Mouse (Mus musculus) erythroblast, embryonic 14.5 days (primary cell): Measurements from ENCODE around the gene 1700016K19Rik. TPM values are rescaled to one million over a fixed set of nuclear protein-coding genes. Genes with fewer than 3 reads are reported as not detected.

ENCODE experiments used
- H3K27me3 ChIP-seq: 2 replicates; pipeline ENCODE4 v1.6.1; 2012; ENCODE audit warnings: inconsistent platforms; ENCODE audit not compliant: control insufficient read depth
- H3K36me3 ChIP-seq: 2 replicates; pipeline ENCODE4 v1.6.1; 2012; ENCODE audit warnings: mild to moderate bottlenecking, inconsistent platforms; ENCODE audit not compliant: control insufficient read depth
- H3K4me1 ChIP-seq: 2 replicates; pipeline ENCODE4 v1.6.1; 2012; ENCODE audit warnings: inconsistent platforms; ENCODE audit not compliant: control insufficient read depth
- H3K4me3 ChIP-seq: replicated peaks from 2 replicates; pipeline ENCODE3; 2012; ENCODE audit warnings: moderate library complexity, mild to moderate bottlenecking, inconsistent platforms
- H3K9me3 ChIP-seq: 2 replicates; pipeline ENCODE4 v1.6.1; 2012; ENCODE audit warnings: low read length, inconsistent platforms, mixed read lengths; ENCODE audit not compliant: control insufficient read depth
- GATA1 ChIP-seq: IDR thresholded peaks from 2 replicates; pipeline ENCODE4 v1.6.1; 2012; ENCODE audit warnings: low read length, inconsistent platforms, mixed read lengths
- TAL1 ChIP-seq: IDR thresholded peaks from 3 replicates; pipeline ENCODE4 v1.6.1; 2012; ENCODE audit warnings: low read length, inconsistent platforms, mixed read lengths
- polyA plus RNA-seq: library from polyadenylated mRNA; stranded (reverse); fragments of >175 nt; gene quantifications from 2 replicates; pipeline ENCODE4 v1.2.3, GENCODE M21; 2012

1700016K19Rik gene
- polyA plus RNA-seq, 1 experiment, result not detected

DNA sequence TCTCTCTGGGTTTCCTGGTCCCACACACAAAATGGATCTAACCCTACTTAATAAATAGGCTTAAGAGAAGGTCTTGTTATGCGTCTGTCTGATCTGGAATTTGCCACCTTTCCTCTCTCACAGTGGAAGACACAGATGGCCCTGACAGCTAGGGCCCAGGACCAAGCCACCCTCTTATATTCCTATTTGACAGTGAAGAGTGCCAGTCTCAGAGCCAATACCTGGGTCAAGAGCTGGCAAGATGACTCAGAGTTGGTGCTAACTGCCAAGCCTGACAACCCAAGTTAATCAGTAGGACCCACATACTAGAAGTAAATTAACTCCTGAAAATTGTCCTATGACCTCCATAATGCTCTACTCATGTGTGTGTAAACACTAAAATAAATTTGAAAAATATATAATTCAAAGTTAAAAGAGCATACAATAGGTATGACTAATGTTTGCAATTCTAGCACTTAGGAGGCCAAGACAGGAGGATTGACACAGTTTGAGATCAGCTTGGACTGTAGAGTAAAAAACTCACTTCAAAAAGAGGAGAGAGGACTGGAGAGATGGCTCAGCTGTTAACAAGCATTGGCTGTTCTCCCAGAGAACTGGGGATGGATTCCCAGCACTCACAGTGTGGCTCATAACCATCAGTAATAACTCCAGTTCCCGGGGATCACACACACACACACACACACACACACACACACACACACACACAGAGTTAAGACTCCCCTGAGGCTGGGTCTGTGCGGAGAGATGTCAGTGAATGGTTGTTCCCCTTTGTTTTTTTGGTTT, 39.8 kb downstream of the 1700016K19Rik start:
- no peaks in the 10 kb centered on the region for H3K9me3 ChIP-seq
- no peak overlapping the region for H3K4me3 ChIP-seq
- H3K27me3 ChIP-seq, result no peaks in the 10 kb centered on the region
- H3K36me3 ChIP-seq, result no peaks in the 10 kb centered on the region
- no peaks in the 10 kb centered on the region for H3K4me1 ChIP-seq
- TF ChIP-seq TAL1 (no peak), GATA1 (no peak)

GRCm38 (mm10) chr11:76040106-76040505, 40.4 kb downstream of the 1700016K19Rik start:
- H3K27me3 ChIP-seq, result no peaks in the 10 kb centered on the region
- no peaks in the 10 kb centered on the region for H3K9me3 ChIP-seq
- TF ChIP-seq GATA1 (no peak), TAL1 (no peak)
- H3K4me3 ChIP-seq, result no peak overlapping the region
- peaks cover 1% of the 10 kb centered on the region; the same call in 1 of the 2 replicates for H3K36me3 ChIP-seq
- H3K4me1 ChIP-seq, result no peaks in the 10 kb centered on the region

DNA sequence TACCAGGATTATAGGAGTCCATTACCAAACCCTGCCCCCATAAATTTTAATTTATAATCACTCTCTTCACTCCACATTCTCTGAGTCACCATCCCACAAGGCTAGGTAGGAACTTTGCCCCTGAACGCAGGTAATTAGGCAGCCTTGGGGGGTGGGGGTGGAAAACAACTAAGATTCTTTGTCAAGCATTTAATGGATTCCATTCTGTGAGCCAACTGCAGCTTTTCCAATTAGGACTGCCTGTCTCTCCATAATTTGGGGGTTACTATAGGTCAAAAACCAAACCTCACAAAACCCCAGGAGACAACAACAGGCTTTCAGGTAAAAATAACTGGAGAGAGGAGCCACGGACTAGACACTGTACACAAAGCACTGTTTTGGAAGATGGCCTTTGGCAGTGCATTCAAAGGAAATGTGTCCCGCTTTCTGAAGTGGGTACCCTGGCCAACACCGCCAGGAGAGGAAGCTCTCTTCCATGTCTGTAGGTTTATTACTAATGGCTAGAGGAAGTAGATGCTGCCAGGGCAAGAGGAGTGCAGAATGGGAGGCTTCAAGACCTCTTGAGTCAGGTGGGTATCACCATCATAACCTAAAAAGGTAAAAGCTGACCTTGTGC, 41.2 kb downstream of the 1700016K19Rik start:
- TF ChIP-seq TAL1, result no peak
- Histone ChIP-seq H3K9me3 (no peaks in the 10 kb centered on the region), H3K4me1 (no peaks in the 10 kb centered on the region), H3K36me3 (peaks cover 4% of the 10 kb centered on the region), H3K4me3 (no peak overlapping the region), H3K27me3 (no peaks in the 10 kb centered on the region)

- TF ChIP-seq TAL1 (no peak), GATA1 (no peak)
- Histone ChIP-seq H3K27me3 (no peaks in the 10 kb centered on the region), H3K4me1 (no peaks in the 10 kb centered on the region), H3K4me3 (no peak overlapping the region), H3K9me3 (no peaks in the 10 kb centered on the region), H3K36me3 (peaks cover 5% of the 10 kb centered on the region)
Observed at GRCm38 (mm10) chr11:76042041-76042638, 42.4 kb downstream of the 1700016K19Rik start.

GRCm38 (mm10) chr11:76042882-76043281, 43.2 kb downstream of the 1700016K19Rik start:
- Histone ChIP-seq H3K36me3 (peaks cover 5% of the 10 kb centered on the region), H3K9me3 (no peaks in the 10 kb centered on the region), H3K4me3 (no peak overlapping the region), H3K4me1 (no peaks in the 10 kb centered on the region), H3K27me3 (no peaks in the 10 kb centered on the region)
- TF ChIP-seq TAL1, result no peak
- TF ChIP-seq GATA1, result no peak

DNA sequence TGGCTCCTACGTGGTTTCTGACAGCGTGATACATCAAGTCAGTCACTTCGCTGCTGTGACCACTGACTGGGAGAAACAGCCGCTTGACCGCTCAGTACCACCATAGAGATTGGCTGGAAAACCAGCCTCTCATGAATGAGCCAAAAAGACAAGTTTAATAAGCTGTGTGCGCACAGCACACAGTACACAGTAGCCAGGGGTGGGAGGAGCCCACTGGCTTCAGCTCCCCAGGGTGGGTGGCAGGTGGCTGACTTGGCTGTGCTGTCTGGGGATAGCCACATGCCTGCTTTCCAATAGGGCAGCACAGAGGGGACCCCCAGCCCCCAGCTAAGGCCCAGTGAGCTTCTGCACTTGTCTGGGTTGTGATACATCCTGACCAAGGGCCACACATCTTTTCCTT, 44.8 kb downstream of the 1700016K19Rik start:
- TF ChIP-seq GATA1 (no peak), TAL1 (no peak)
- H3K27me3 ChIP-seq, result no peaks in the 10 kb centered on the region
- peaks cover 5% of the 10 kb centered on the region for H3K36me3 ChIP-seq
- H3K9me3 ChIP-seq, result no peaks in the 10 kb centered on the region
- H3K4me3 ChIP-seq, result no peak overlapping the region
- H3K4me1 ChIP-seq, result no peaks in the 10 kb centered on the region

- H3K4me3 ChIP-seq, result no peak overlapping the region
- H3K36me3 ChIP-seq, result peaks cover 5% of the 10 kb centered on the region
- no peaks in the 10 kb centered on the region for H3K4me1 ChIP-seq
- no peaks in the 10 kb centered on the region for H3K27me3 ChIP-seq
- H3K9me3 ChIP-seq, result no peaks in the 10 kb centered on the region
- TF ChIP-seq GATA1, result no peak
- TF ChIP-seq TAL1, result no peak
Observed at GRCm38 (mm10) chr11:76045367-76045766, 45.7 kb downstream of the 1700016K19Rik start.

GRCm38 (mm10) chr11:76050509-76050908, 50.8 kb downstream of the 1700016K19Rik start:
- Histone ChIP-seq H3K9me3 (no peaks in the 10 kb centered on the region), H3K4me3 (no peak overlapping the region), H3K4me1 (no peaks in the 10 kb centered on the region), H3K36me3 (peaks cover 2% of the 10 kb centered on the region), H3K27me3 (no peaks in the 10 kb centered on the region)
- TF ChIP-seq TAL1, result no peak
- no peak for TF ChIP-seq GATA1

DNA sequence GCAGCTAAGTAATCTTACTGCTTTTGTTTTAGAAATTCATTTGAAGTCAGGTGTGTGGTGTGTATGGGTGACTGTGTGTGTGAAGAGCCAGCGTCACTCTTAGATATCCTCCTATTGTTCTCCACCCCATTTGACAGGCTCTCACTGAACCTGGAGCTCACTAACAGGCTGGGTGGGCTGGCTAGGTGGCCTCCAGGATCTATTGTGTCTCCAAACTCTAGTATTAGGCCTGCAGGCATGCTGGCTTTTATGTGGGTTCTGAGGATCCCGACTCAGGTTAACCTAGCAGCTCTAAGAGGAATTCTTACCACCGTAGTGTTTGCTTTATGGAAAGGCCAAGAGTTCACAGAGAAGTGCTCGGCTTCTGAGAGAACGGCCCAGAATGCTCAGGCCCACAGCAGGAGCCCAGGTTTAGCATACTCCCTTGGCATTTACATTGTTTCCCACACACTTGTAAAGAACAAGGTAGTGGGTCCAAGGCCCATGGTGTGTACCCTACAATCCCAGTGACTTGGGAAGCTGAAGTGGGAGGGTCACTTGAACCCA, 51.3 kb downstream of the 1700016K19Rik start:
- H3K4me1 ChIP-seq, result no peaks in the 10 kb centered on the region
- TF ChIP-seq GATA1 (no peak), TAL1 (no peak)
- H3K36me3 ChIP-seq, result peaks cover 2% of the 10 kb centered on the region; the same call in 1 of the 2 replicates
- H3K9me3 ChIP-seq, result no peaks in the 10 kb centered on the region
- no peak overlapping the region for H3K4me3 ChIP-seq
- H3K27me3 ChIP-seq, result no peaks in the 10 kb centered on the region
